14 mouse cellular contexts compared by ENCODE assay signal in genomic region chr16:45927601-45928000, GRCm38 (mm10). TPM values are rescaled to one million over a fixed set of nuclear protein-coding genes. Genes with fewer than 3 reads are reported as not detected.
DNase-seq lines count a peak whose midpoint lies in the region; ATAC-seq and TF ChIP-seq lines count a peak whose summit lies in the region.
"Had no signal": no experiment of that assay in that cellular context is flagged by ENCODE, and none has a peak within 500 bp of the region (broad histone marks: within the 10 kb centered on the region; RNA-seq: fewer than 3 reads in every experiment).

No protein-coding gene starts in this region.

- H3K27me3 ChIP-seq in embryonic facial prominence, embryonic 11.5 days (ENCODE audit: control insufficient read depth, insufficient read depth, low read length), result no peaks in the 10 kb centered on the region
- H3K27me3 ChIP-seq in embryonic facial prominence, embryonic 10.5 days (replicated peaks; ENCODE audit: low read depth, poor library complexity, severe bottlenecking), result no peaks in the 10 kb centered on the region
- H3K27me3 ChIP-seq in intestine, embryonic 16.5 days (replicated peaks; ENCODE audit: control insufficient read depth, insufficient read depth, low read length), result no peaks in the 10 kb centered on the region
- no peaks in the 10 kb centered on the region for H3K27me3 ChIP-seq in lung, postnatal 0 days (replicated peaks; ENCODE audit: insufficient read depth, low read length)
- H3K27me3 ChIP-seq in heart, embryonic 12.5 days (replicated peaks), result no peaks in the 10 kb centered on the region

- H3K4me2 ChIP-seq in embryonic facial prominence, embryonic 11.5 days (ENCODE audit: low read depth, low read length), result no peak overlapping the region
- no peak overlapping the region for H3K4me2 ChIP-seq in intestine, embryonic 16.5 days (ENCODE audit: low read depth, low read length)
- no peak overlapping the region for H3K4me2 ChIP-seq in lung, postnatal 0 days (replicated peaks; ENCODE audit: low read depth, low read length)
- no peak overlapping the region for H3K4me2 ChIP-seq in heart, embryonic 12.5 days

- TF ChIP-seq CTCF in lung, postnatal 0 days (IDR thresholded peaks at IDR 0.05), result no peak

- no peak for ATAC-seq in embryonic facial prominence, embryonic 11.5 days (replicated peaks; ENCODE audit: insufficient number of reproducible peaks, low FRiP score, low TSS enrichment, low read depth)
- ATAC-seq in intestine, embryonic 16.5 days, result peak; percentile 45
- peak; percentile 82 for ATAC-seq in lung, postnatal 0 days
- ATAC-seq in heart, embryonic 12.5 days (ENCODE audit: insufficient number of reproducible peaks, low FRiP score), result no peak
- ATAC-seq: inflammation-experienced regulatory T-cells, adult 6 months had no signal

- peak; percentile 47 for DNase-seq in embryonic facial prominence, embryonic 11.5 days (ENCODE audit: low spot score)
- DNase-seq in embryonic facial prominence, embryonic 10.5 days (ENCODE audit: low spot score), result no peak
- peak; percentile 71 for DNase-seq in 3T3-L1 (ENCODE audit: low read depth, low spot score)
- peak; percentile 88 for DNase-seq in lung, postnatal 0 days (ENCODE audit: low spot score)
- DNase-seq in urinary bladder, adult 18-20 months (ENCODE audit: low spot score in 2 of 2), result no peak
- DNase-seq in left cerebral cortex, adult 11 months (ENCODE audit: low spot score), result no peak
- DNase-seq: adrenal gland, postnatal 25 days; cerebellum, postnatal 25 days; heart, postnatal 36 days; kidney, postnatal 4 days had no signal

- H3K36me3 ChIP-seq in embryonic facial prominence, embryonic 11.5 days (replicated peaks; ENCODE audit: control insufficient read depth, insufficient read depth, low read depth, low read length), result no peaks in the 10 kb centered on the region
- H3K36me3 ChIP-seq in embryonic facial prominence, embryonic 10.5 days (replicated peaks), result no peaks in the 10 kb centered on the region
- no peaks in the 10 kb centered on the region for H3K36me3 ChIP-seq in intestine, embryonic 16.5 days (ENCODE audit: control insufficient read depth, insufficient read depth, low read length)
- H3K36me3 ChIP-seq in lung, postnatal 0 days (ENCODE audit: insufficient read depth, low read length), result no peaks in the 10 kb centered on the region
- H3K36me3 ChIP-seq in heart, embryonic 12.5 days, result no peaks in the 10 kb centered on the region

- H3K27ac ChIP-seq in embryonic facial prominence, embryonic 11.5 days (replicated peaks; ENCODE audit: low read depth, low read length), result no peak overlapping the region
- no peak overlapping the region for H3K27ac ChIP-seq in embryonic facial prominence, embryonic 10.5 days (replicated peaks)
- no peak overlapping the region for H3K27ac ChIP-seq in intestine, embryonic 16.5 days (ENCODE audit: low read length)
- H3K27ac ChIP-seq in lung, postnatal 0 days (ENCODE audit: low read length), result peak overlapping the region; percentile 44; the same call in 1 of the 2 replicates
- no peak overlapping the region for H3K27ac ChIP-seq in heart, embryonic 12.5 days (ENCODE audit: poor library complexity, severe bottlenecking)
- H3K27ac ChIP-seq: macrophage had no signal

- H3K9me3 ChIP-seq in embryonic facial prominence, embryonic 11.5 days (replicated peaks; ENCODE audit: control insufficient read depth, low read length), result no peaks in the 10 kb centered on the region; the same call in 1 of the 2 replicates
- no peaks in the 10 kb centered on the region for H3K9me3 ChIP-seq in embryonic facial prominence, embryonic 10.5 days
- H3K9me3 ChIP-seq in intestine, embryonic 16.5 days (ENCODE audit: control insufficient read depth, low read length), result no peaks in the 10 kb centered on the region
- H3K9me3 ChIP-seq in lung, postnatal 0 days (ENCODE audit: low read length), result no peaks in the 10 kb centered on the region
- no peaks in the 10 kb centered on the region for H3K9me3 ChIP-seq in heart, embryonic 12.5 days (replicated peaks)

- H3K4me3 ChIP-seq in embryonic facial prominence, embryonic 11.5 days (ENCODE audit: low read depth, low read length), result no peak overlapping the region
- H3K4me3 ChIP-seq in embryonic facial prominence, embryonic 10.5 days, result no peak overlapping the region
- H3K4me3 ChIP-seq in intestine, embryonic 16.5 days (ENCODE audit: low read length), result no peak overlapping the region
- no peak overlapping the region for H3K4me3 ChIP-seq in lung, postnatal 0 days (ENCODE audit: low read depth, low read length)
- H3K4me3 ChIP-seq in heart, embryonic 12.5 days, result no peak overlapping the region

- H3K9ac ChIP-seq in embryonic facial prominence, embryonic 11.5 days (replicated peaks; ENCODE audit: low read length), result no peak overlapping the region
- no peak overlapping the region for H3K9ac ChIP-seq in intestine, embryonic 16.5 days (ENCODE audit: low read depth, low read length)
- no peak overlapping the region for H3K9ac ChIP-seq in lung, postnatal 0 days (replicated peaks; ENCODE audit: low read depth)
- no peak overlapping the region for H3K9ac ChIP-seq in heart, embryonic 12.5 days

- 38% methylated on average over 3 of the region's 3 CpGs for WGBS in embryonic facial prominence, embryonic 11.5 days
- 51% methylated on average over 3 of the region's 3 CpGs for WGBS in embryonic facial prominence, embryonic 10.5 days
- WGBS in intestine, embryonic 16.5 days, result 17% methylated on average over 3 of the region's 3 CpGs
- WGBS in lung, postnatal 0 days, result 2% methylated on average over 3 of the region's 3 CpGs
- WGBS in heart, embryonic 12.5 days, result 9% methylated on average over 3 of the region's 3 CpGs

- peaks cover 4% of the 10 kb centered on the region; the same call in 1 of the 2 replicates for H3K4me1 ChIP-seq in embryonic facial prominence, embryonic 11.5 days (ENCODE audit: control insufficient read depth, insufficient read depth, low read length)
- peaks cover 22% of the 10 kb centered on the region for H3K4me1 ChIP-seq in embryonic facial prominence, embryonic 10.5 days
- peaks cover 29% of the 10 kb centered on the region for H3K4me1 ChIP-seq in intestine, embryonic 16.5 days (ENCODE audit: control insufficient read depth, insufficient read depth, low read length)
- H3K4me1 ChIP-seq in lung, postnatal 0 days (ENCODE audit: insufficient read depth, low read depth, low read length), result peaks cover 36% of the 10 kb centered on the region; the same call in 1 of the 2 replicates
- H3K4me1 ChIP-seq in heart, embryonic 12.5 days (replicated peaks), result peaks cover 32% of the 10 kb centered on the region

- peak; percentile 94 for TF ChIP-seq EP300 in lung, postnatal 0 days (IDR thresholded peaks at IDR 0.05)

RNA-seq across cellular contexts. Expression of gene Phldb2, which starts 25.8 kb away (rescaled TPM):
- 48.9 and 54.6 TPM in 2 replicates for polyA plus RNA-seq in embryonic facial prominence, embryonic 11.5 days (2014; fragmentation: Nextera tagmentation; extraction: Ambion mirVana)
- polyA plus RNA-seq in embryonic facial prominence, embryonic 10.5 days (2016; fragmentation: Nextera tagmentation; extraction: Ambion mirVana), result 44.9 and 46.2 TPM in 2 replicates
- polyA plus RNA-seq in intestine, embryonic 16.5 days (2015; fragmentation: Nextera tagmentation; extraction: Ambion mirVana), result 19.8 and 20.7 TPM in 2 replicates
- 54.2 and 66.7 TPM in 2 replicates for polyA plus RNA-seq in lung, postnatal 0 days (2015; fragmentation: Nextera tagmentation; extraction: Ambion mirVana)
- 58.7 and 59.2 TPM in 2 replicates for polyA plus RNA-seq in heart, embryonic 12.5 days (2016; fragmentation: Nextera tagmentation; extraction: Ambion mirVana)

Comparison
In these comparisons a context has a peak if more than half of its experiments do, and no peak if none do; other contexts are left out.
1. DNase-seq: peak in embryonic facial prominence, embryonic 11.5 days (single experiment), 3T3-L1 (single experiment) and lung, postnatal 0 days (single experiment); none in embryonic facial prominence, embryonic 10.5 days (single experiment), urinary bladder, adult 18-20 months (0 of 2) and left cerebral cortex, adult 11 months (single experiment).
2. ATAC-seq: peak in intestine, embryonic 16.5 days (single experiment) and lung, postnatal 0 days (single experiment); none in embryonic facial prominence, embryonic 11.5 days (single experiment) and heart, embryonic 12.5 days (single experiment).